Mouse (Mus musculus) megakaryocyte-erythroid progenitor cell, adult 5-6 weeks (primary cell): ENCODE measurements at regions not wholly inside any gene's neighbourhood (a gene's known extent, or its start where the extent isn't known, plus 50 kb on each side); places are given as distances from the start of the nearest gene placed in this dataset.

Source experiments
- ATAC-seq: replicated peaks from 2 replicates; pipeline ENCODE4 v1.8.0; 2016; ENCODE audit warnings: mild to moderate bottlenecking, inconsistent platforms; ENCODE audit not compliant: severe bottlenecking, poor library complexity, low FRiP score, low TSS enrichment

GRCm38 (mm10) chr1:92776353-92776752 lies 55.1 kb upstream of the Gpc1 start:
- ATAC-seq = no peak

GRCm38 (mm10) chr1:92775908-92776307 lies 55.5 kb upstream of the Gpc1 start:
- no peak for ATAC-seq

- peak; percentile 69 for ATAC-seq
Observed at GRCm38 (mm10) chr1:92774743-92775692, 56.4 kb upstream of the Gpc1 start.

GRCm38 (mm10) chr1:92774006-92774405 lies 57.4 kb upstream of the Gpc1 start:
- no peak for ATAC-seq

- no peak for ATAC-seq
Observed at GRCm38 (mm10) chr1:92772784-92773113, 58.7 kb upstream of the Gpc1 start.

- ATAC-seq = no peak
Observed at GRCm38 (mm10) chr1:92772101-92772783, 59.2 kb upstream of the Gpc1 start.

GRCm38 (mm10) chr1:92769696-92770095 lies 61.7 kb upstream of the Gpc1 start:
- ATAC-seq = no peak

- ATAC-seq = no peak
Observed at GRCm38 (mm10) chr1:92769156-92769555, 62.3 kb upstream of the Gpc1 start.

- no peak for ATAC-seq
Observed at GRCm38 (mm10) chr1:92766496-92766895, 64.9 kb upstream of the Gpc1 start.

GRCm38 (mm10) chr1:92754793-92755488 lies 76.5 kb upstream of the Gpc1 start:
- no peak for ATAC-seq

GRCm38 (mm10) chr1:92751700-92752136 lies 79.7 kb upstream of the Gpc1 start:
- no peak for ATAC-seq

- ATAC-seq = no peak
Observed at GRCm38 (mm10) chr1:92749475-92749874, 82.0 kb upstream of the Gpc1 start.

- ATAC-seq = no peak
Observed at GRCm38 (mm10) chr1:92745284-92745683, 86.2 kb upstream of the Gpc1 start.

- ATAC-seq = peak; percentile 74
Observed at GRCm38 (mm10) chr1:92744528-92745241, 86.8 kb upstream of the Gpc1 start.

GRCm38 (mm10) chr1:92742881-92743621 lies 88.4 kb upstream of the Gpc1 start:
- ATAC-seq = no peak

- ATAC-seq = no peak
Observed at GRCm38 (mm10) chr1:92742300-92742699, 89.1 kb upstream of the Gpc1 start.

- no peak for ATAC-seq
Observed at GRCm38 (mm10) chr1:92741047-92741446, 90.4 kb upstream of the Gpc1 start.

GRCm38 (mm10) chr1:92737600-92738197 lies 89.1 kb upstream of the Otos start:
- ATAC-seq = no peak

- no peak for ATAC-seq
Observed at GRCm38 (mm10) chr1:92736411-92736810, 87.8 kb upstream of the Otos start.
